Mouse (Mus musculus): ENCODE measurements around the gene Fnip1. TPM values are rescaled to one million over a fixed set of nuclear protein-coding genes. Genes with fewer than 3 reads are reported as not detected.

Fnip1 gene
- polyA plus RNA-seq, 1 experiment from 2014 or later, result 8.3 TPM

DNA sequence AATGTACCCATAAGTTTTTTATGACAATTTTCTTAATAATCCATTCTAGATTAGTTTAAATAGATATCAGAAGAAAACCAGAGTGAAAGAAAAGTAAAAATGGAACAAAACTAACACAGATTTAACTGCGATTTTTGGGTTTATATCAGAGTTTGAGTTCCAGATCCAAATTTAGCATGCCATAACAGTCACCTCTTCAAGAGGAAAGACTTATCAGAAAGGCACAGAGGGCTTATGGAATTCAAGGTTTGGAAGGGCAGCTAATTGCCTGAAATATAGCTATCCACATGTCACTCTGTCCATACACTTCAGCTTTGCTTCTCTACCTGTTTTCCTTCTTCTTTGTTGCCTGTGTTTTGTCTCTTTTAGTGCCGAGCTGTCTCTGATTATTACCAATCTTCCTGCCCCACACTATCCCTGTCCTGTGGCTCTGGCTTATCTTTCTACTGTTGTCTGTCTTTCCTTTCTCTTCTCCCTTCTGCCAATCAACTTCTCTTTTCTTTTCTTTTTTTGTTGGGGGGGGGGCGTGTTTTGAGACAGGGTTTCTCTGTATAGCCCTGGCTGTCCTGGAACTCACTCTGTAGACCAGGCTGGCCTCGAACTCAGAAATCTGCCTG, 31.0 kb upstream of the Fnip1 start:
- Histone ChIP-seq H3K4me1 (replicated peaks; ENCODE audit: insufficient read depth, low read length) (no peaks in the 10 kb centered on the region), H3K9ac (ENCODE audit: low read depth, low read length) (no peak overlapping the region), H3K4me2 (ENCODE audit: low read length) (no peak overlapping the region), H3K27me3 (ENCODE audit: insufficient read depth, low read length) (no peaks in the 10 kb centered on the region), H3K4me3 (replicated peaks; ENCODE audit: low read depth, low read length) (no peak overlapping the region), H3K27ac (no peak overlapping the region), H3K36me3 (ENCODE audit: insufficient read depth, low read length) (no peaks in the 10 kb centered on the region), H3K9me3 (replicated peaks; ENCODE audit: low read length) (no peaks in the 10 kb centered on the region)
- no peak for TF ChIP-seq CTCF (IDR thresholded peaks at IDR 0.05; ENCODE audit: low read depth)
- WGBS, result 88% methylated on average over 4 of the region's 4 CpGs
- DNase-seq (ENCODE audit: low spot score), result no peak
- no peak for ATAC-seq (replicated peaks; ENCODE audit: low FRiP score, low read depth)

- TF ChIP-seq CTCF (IDR thresholded peaks at IDR 0.05; ENCODE audit: low read depth), result peak; percentile 33; the same call in 1 of the 2 replicates
- H3K9me3 ChIP-seq (replicated peaks; ENCODE audit: low read length), result no peaks in the 10 kb centered on the region
- no peaks in the 10 kb centered on the region for H3K36me3 ChIP-seq (ENCODE audit: insufficient read depth, low read length)
- DNase-seq (ENCODE audit: low spot score) (no peak), ATAC-seq (replicated peaks; ENCODE audit: low FRiP score, low read depth) (no peak)
- H3K4me1 ChIP-seq (replicated peaks; ENCODE audit: insufficient read depth, low read length), result no peaks in the 10 kb centered on the region
- H3K4me3 ChIP-seq (replicated peaks; ENCODE audit: low read depth, low read length), result no peak overlapping the region
- H3K27ac ChIP-seq, result no peak overlapping the region
- no peak overlapping the region for H3K4me2 ChIP-seq (ENCODE audit: low read length)
- no peaks in the 10 kb centered on the region for H3K27me3 ChIP-seq (ENCODE audit: insufficient read depth, low read length)
- no peak overlapping the region for H3K9ac ChIP-seq (ENCODE audit: low read depth, low read length)
Observed at GRCm38 (mm10) chr11:54410612-54411011, 27.4 kb upstream of the Fnip1 start.

DNA sequence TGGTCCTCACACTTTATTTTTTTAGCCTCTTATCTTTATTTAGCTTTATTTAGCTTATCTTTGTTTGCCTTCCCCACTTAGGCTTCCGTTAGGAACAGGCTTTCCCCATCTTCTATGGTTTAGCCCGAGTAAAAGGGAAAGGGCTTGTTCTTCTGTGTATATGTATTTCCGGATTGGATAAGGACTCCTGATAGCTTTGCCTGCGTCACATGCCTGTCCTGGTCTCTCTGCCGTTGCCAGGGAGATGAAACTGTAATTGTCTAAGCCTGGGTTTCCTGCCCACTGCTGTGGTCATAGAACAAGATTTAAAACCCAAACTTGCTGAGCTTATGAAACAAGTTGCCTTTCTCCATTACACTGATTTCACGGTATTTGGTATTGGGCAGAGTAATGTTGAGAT, 25.0 kb upstream of the Fnip1 start:
- H3K27ac ChIP-seq, result no peak overlapping the region
- no peak for ATAC-seq (replicated peaks; ENCODE audit: low FRiP score, low read depth)
- no peak for TF ChIP-seq CTCF (IDR thresholded peaks at IDR 0.05; ENCODE audit: low read depth)
- no peaks in the 10 kb centered on the region for H3K9me3 ChIP-seq (replicated peaks; ENCODE audit: low read length)
- 40% methylated on average over 6 of the region's 6 CpGs for WGBS
- H3K27me3 ChIP-seq (ENCODE audit: insufficient read depth, low read length), result no peaks in the 10 kb centered on the region
- DNase-seq (ENCODE audit: low spot score), result peak; percentile 60
- no peaks in the 10 kb centered on the region for H3K36me3 ChIP-seq (ENCODE audit: insufficient read depth, low read length)
- H3K4me2 ChIP-seq (ENCODE audit: low read length), result no peak overlapping the region
- H3K4me3 ChIP-seq (replicated peaks; ENCODE audit: low read depth, low read length), result no peak overlapping the region
- no peak overlapping the region for H3K9ac ChIP-seq (ENCODE audit: low read depth, low read length)
- H3K4me1 ChIP-seq (replicated peaks; ENCODE audit: insufficient read depth, low read length), result no peaks in the 10 kb centered on the region

- DNase-seq (ENCODE audit: low spot score) (no peak), ATAC-seq (replicated peaks; ENCODE audit: low FRiP score, low read depth) (no peak)
- Histone ChIP-seq H3K36me3 (ENCODE audit: insufficient read depth, low read length) (no peaks in the 10 kb centered on the region), H3K9me3 (replicated peaks; ENCODE audit: low read length) (no peaks in the 10 kb centered on the region), H3K4me1 (replicated peaks; ENCODE audit: insufficient read depth, low read length) (no peaks in the 10 kb centered on the region), H3K9ac (ENCODE audit: low read depth, low read length) (no peak overlapping the region), H3K4me2 (ENCODE audit: low read length) (no peak overlapping the region), H3K4me3 (replicated peaks; ENCODE audit: low read depth, low read length) (no peak overlapping the region), H3K27ac (no peak overlapping the region), H3K27me3 (ENCODE audit: insufficient read depth, low read length) (no peaks in the 10 kb centered on the region)
- 76% methylated on average over 4 of the region's 4 CpGs for WGBS
- TF ChIP-seq CTCF (IDR thresholded peaks at IDR 0.05; ENCODE audit: low read depth), result 0 out of 2 replicates have a peak, but pooled peaks have one; percentile 9
Observed at GRCm38 (mm10) chr11:54423007-54423406, 15.0 kb upstream of the Fnip1 start.

DNA sequence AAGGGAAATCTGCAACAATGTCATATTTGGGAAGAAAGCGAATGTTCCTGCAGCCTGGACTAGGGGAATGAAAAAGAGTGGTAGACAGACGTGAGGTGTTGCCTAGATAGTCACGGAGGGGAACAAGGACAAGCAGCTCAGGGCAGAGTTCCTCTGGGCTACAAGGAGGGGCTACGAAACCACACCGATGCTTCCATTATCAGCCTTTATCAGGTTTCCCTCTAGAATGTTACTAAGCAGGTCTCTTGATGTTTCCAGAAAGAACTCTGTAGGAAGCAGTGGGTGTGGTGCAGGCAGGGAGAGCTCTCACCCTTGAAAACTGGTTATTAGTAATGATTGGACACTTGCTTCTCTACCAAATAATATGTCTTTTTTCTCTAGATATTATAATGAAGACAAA, 11.7 kb upstream of the Fnip1 start:
- Histone ChIP-seq H3K36me3 (ENCODE audit: insufficient read depth, low read length) (no peaks in the 10 kb centered on the region), H3K4me1 (replicated peaks; ENCODE audit: insufficient read depth, low read length) (no peaks in the 10 kb centered on the region), H3K9ac (ENCODE audit: low read depth, low read length) (no peak overlapping the region), H3K27ac (no peak overlapping the region), H3K9me3 (replicated peaks; ENCODE audit: low read length) (no peaks in the 10 kb centered on the region), H3K27me3 (ENCODE audit: insufficient read depth, low read length) (no peaks in the 10 kb centered on the region), H3K4me3 (replicated peaks; ENCODE audit: low read depth, low read length) (no peak overlapping the region), H3K4me2 (ENCODE audit: low read length) (no peak overlapping the region)
- DNase-seq (ENCODE audit: low spot score) (no peak), ATAC-seq (replicated peaks; ENCODE audit: low FRiP score, low read depth) (no peak)
- TF ChIP-seq CTCF (IDR thresholded peaks at IDR 0.05; ENCODE audit: low read depth), result no peak
- 85% methylated on average over 5 of the region's 5 CpGs for WGBS

DNA sequence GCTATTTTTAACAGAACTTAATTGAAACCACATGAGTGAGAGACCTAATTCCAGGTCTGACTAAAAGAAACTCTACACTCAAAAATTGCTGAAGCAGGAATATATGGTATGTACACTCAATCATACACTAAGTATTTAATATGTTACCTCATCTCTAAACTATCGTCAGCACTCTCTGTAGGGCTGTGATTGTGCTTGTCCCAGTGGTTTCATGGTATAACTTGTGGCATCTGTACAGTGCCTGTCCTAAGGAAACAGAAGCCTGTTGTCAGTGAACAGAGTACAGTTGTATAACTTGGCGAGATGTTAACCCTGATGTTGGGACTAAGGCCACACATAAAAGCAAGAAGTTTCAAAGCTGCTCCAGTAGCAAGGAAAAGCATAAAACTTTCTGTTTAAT, 10.9 kb upstream of the Fnip1 start:
- Histone ChIP-seq H3K27me3 (ENCODE audit: insufficient read depth, low read length) (no peaks in the 10 kb centered on the region), H3K9ac (ENCODE audit: low read depth, low read length) (no peak overlapping the region), H3K9me3 (replicated peaks; ENCODE audit: low read length) (no peaks in the 10 kb centered on the region), H3K36me3 (ENCODE audit: insufficient read depth, low read length) (no peaks in the 10 kb centered on the region), H3K4me1 (replicated peaks; ENCODE audit: insufficient read depth, low read length) (no peaks in the 10 kb centered on the region), H3K27ac (no peak overlapping the region), H3K4me2 (ENCODE audit: low read length) (no peak overlapping the region), H3K4me3 (replicated peaks; ENCODE audit: low read depth, low read length) (no peak overlapping the region)
- 74% methylated on average over 2 of the region's 2 CpGs for WGBS
- no peak for TF ChIP-seq CTCF (IDR thresholded peaks at IDR 0.05; ENCODE audit: low read depth)
- no peak for ATAC-seq (replicated peaks; ENCODE audit: low FRiP score, low read depth)
- DNase-seq (ENCODE audit: low spot score), result peak; percentile 33
